Mouse (Mus musculus) embryonic stem cell, embryonic (primary cell): ENCODE measurements at regions not wholly inside any gene's neighbourhood (a gene's known extent, or its start where the extent isn't known, plus 50 kb on each side); places are given as distances from the start of the nearest gene placed in this dataset.

Experiments
- CTCF ChIA-PET, 4 experiments: fragments of 300-600 bp in 2 of 4; fragments of 350-600 bp in 2 of 4; sonication (Branson Sonifier 250); formaldehyde crosslinking; loops; one replicate each; lab custom pipeline; 2022; ENCODE audit warnings: inconsistent platforms in 2 of 4; lab: Charles Lee
- POLR2A ChIA-PET, 4 experiments: fragments of 300-600 bp in 2 of 4; fragments of 350-600 bp in 2 of 4; sonication (Branson Sonifier 250); formaldehyde crosslinking; loops; one replicate each; lab custom pipeline; 2022; ENCODE audit warnings: antibody characterized with exemption in 4 of 4, inconsistent platforms in 1 of 4; lab: Charles Lee

DNA sequence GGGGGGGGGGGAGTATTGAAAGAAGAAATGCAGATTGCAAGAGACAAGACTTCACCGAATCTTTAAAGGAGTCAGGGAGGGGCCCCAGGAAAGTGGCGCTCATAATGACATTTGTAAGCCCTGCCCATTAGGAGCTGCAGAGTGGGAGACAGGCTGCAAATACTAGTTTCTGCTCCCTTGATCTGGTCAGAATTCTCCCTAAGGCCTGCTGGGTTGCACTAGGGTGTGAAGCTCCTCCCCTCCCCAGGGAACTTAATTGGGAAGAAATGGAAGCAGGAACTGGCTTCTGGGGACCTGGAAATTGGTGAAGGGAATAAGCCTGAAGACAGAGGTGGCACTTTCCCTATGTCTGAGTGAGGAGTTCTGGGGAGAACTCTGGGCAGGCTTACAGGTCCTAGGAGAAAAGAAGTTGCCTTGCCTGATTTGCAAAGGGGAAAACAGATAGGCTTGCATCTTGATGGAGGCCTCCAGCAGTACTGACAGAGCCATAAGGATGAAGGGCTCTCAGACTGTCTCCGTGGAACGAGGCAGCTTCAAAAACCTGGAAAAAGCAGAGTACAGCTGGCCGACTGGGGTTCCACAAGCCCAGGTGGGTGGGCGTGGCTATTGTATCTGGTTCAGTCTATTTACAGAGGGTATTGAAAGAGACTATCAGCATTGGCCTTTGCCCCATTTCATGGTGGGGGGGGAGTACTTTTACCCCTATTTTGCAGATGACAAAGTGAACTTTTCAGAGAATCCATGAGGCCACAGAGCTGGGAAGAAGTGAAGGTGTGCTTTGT lies 125.7 kb downstream of the Plpp3 start:
- POLR2A ChIA-PET: interaction anchor here (0.6 to 12.7 kb wide), 56 partner anchors 6 to 739 kb away, joined by 3 to 257 read pairs (median 6); partner anchors contain the start of gene Plpp3 (in 3 of the 4)

DNA sequence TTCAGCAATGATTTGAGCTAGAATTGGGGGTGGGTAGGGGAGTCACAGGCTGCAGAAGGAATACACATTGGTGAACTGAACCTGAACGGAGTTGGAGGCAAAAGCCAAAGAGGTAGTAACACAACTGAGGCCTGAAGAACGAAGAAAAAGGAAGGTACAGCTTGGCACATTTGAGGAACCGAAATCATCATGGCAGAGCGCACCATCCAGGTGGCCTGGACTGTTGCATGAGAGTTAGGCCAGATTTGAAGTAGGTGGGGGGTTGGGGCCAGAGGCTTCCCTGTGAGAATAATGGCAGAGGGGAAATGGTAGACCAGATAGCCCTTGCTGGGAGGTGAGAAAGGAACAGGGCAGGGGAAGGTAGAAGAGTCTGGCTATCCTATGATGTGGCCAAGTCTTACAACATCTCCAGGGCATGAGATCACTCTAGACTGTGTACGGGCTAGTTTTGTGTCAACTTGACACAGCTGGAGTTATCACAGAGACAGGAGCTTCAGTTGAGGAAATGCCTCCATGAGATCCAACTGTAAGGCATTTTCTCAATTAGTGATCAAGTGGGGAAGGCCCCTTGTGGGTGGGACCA lies 128.4 kb downstream of the Plpp3 start:
- CTCF ChIA-PET: no interaction called here
- POLR2A ChIA-PET: interaction anchor here in 3 of 4 experiments (1.3 to 12.7 kb wide), 12 partner anchors 8 to 129 kb away, joined by 3 to 257 read pairs (median 8); partner anchors contain the start of gene Plpp3 (in 1 of the 3)

More for the DNA sequence above, 125.7 kb downstream of the Plpp3 start:
- CTCF ChIA-PET: interaction anchor here in 2 of 4 experiments (0.5 to 0.9 kb wide), 2 partner anchors 119 to 155 kb away, joined by 3 read pairs; no protein-coding TSS in a partner anchor

GRCm38 (mm10) chr4:105286299-105286698 lies 129.2 kb downstream of the Plpp3 start:
- ChIA-PET CTCF (interaction anchor here in 1 of 4 experiments (0.6 kb wide), 1 partner anchor 306 kb away, joined by 3 read pairs; no protein-coding TSS in a partner anchor), POLR2A (interaction anchor here in 3 of 4 experiments (1.3 to 7.1 kb wide), 3 partner anchors 8 to 129 kb away, joined by 3 to 257 read pairs (median 22); partner anchors contain the start of gene Plpp3 (in 1 of the 3))

GRCm38 (mm10) chr4:105286809-105287208 lies 129.7 kb downstream of the Plpp3 start:
- ChIA-PET CTCF (interaction anchor here in 1 of 4 experiments (0.6 kb wide), 1 partner anchor 306 kb away, joined by 3 read pairs; no protein-coding TSS in a partner anchor), POLR2A (interaction anchor here in 1 of 4 experiments (7.1 kb wide), 1 partner anchor 9 kb away, joined by 257 read pairs; no protein-coding TSS in a partner anchor)

DNA sequence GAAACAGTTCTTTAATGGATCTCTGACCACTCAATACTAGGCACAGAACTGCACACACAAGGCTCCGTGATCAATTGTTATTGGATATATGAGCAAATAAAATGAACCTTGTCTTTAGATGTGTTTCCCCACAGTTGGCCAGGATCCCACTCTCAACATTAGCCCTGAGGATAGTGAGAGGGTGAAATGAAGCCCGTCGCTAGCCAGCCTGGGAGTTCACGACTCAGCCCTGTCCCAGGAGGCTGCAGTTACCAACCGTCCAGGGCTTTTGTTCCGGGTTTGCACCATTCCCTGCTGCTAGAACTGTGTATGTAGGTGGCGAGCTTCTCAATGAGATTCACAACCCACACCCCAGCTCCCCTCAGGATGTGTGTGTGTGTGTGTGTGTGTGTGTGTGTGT lies 130.3 kb downstream of the Plpp3 start:
- CTCF ChIA-PET: interaction anchor here in 3 of 4 experiments (0.6 to 1.2 kb wide), 4 partner anchors 88 to 730 kb away, joined by 3 to 10 read pairs (median 4); partner anchors contain the start of gene Plpp3 (in 1 of the 3)
- POLR2A ChIA-PET: interaction anchor here in 3 of 4 experiments (0.6 to 7.1 kb wide), 11 partner anchors 8 to 131 kb away, joined by 3 to 257 read pairs (median 5); partner anchors contain the start of gene Plpp3 (in 1 of the 3)

DNA sequence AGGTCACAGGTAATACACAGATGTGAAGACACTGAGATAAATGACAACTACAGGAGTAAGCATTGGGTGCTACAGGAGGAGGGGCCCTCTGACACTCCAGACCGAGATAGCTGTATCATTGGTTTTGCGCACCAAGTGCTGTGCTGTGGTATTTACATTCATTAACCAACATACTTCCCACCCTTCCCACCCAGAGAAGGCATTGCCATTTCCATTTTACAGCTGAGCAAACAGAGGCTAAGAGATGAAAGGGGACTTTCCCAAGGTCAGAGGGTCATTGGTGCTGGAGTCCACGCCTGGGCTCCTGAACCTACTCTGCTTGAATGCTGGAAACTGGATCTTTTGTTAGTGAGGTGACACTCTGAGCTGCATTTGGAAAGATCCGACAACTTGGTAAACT lies 132.5 kb downstream of the Plpp3 start:
- CTCF ChIA-PET: interaction anchor here in 3 of 4 experiments (0.6 to 0.7 kb wide), 4 partner anchors 12 to 1046 kb away, joined by 3 to 15 read pairs (median 3); no protein-coding TSS in a partner anchor
- POLR2A ChIA-PET: interaction anchor here (0.6 to 7.1 kb wide), 68 partner anchors 8 to 474 kb away, joined by 3 to 257 read pairs (median 4); partner anchors contain the start of gene Plpp3 (in 2 of the 4)

- POLR2A ChIA-PET: interaction anchor here (0.6 to 7.1 kb wide), 38 partner anchors 8 to 178 kb away, joined by 3 to 257 read pairs (median 5); partner anchors contain the start of gene Plpp3 (in 3 of the 4)
- CTCF ChIA-PET: interaction anchor here in 2 of 4 experiments (0.6 to 0.7 kb wide), 5 partner anchors 98 to 1589 kb away, joined by 3 to 5 read pairs (median 3); partner anchors contain the start of gene Plpp3 (in 1 of the 2)
Measured at GRCm38 (mm10) chr4:105290847-105291475, 133.8 kb downstream of the Plpp3 start.

- ChIA-PET CTCF (interaction anchor here in 2 of 4 experiments (0.6 to 0.7 kb wide), 2 partner anchors 139 to 144 kb away, joined by 3 read pairs; no protein-coding TSS in a partner anchor), POLR2A (interaction anchor here (0.6 to 7.1 kb wide), 35 partner anchors 8 to 179 kb away, joined by 3 to 257 read pairs (median 5); partner anchors contain the start of gene Plpp3 (in 3 of the 4))
Measured at GRCm38 (mm10) chr4:105291503-105291902, 134.4 kb downstream of the Plpp3 start.

DNA sequence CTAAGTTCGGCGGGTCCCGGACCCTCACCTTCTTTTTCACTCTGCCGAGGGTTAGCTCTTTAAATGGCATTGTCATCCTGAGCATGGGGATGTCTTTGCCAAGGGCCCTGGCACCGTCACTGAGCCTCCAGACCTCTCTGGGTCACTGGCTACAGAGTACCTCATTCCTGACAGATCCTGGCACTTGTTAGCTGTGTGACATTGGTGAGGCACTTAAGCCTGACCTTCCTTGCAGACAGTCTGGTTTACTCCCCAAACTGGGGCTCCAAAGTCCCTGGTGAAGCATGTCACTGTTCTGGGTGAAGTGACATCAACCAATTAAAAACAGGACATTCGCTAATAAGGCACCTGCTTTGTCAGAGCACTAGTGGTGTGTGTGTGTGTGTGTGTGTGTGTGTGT lies 142.2 kb downstream of the Plpp3 start:
- POLR2A ChIA-PET: interaction anchor here in 3 of 4 experiments (0.6 to 4.5 kb wide), 41 partner anchors 9 to 160 kb away, joined by 3 to 60 read pairs (median 4); partner anchors contain the start of gene Plpp3 (in 2 of the 3)
- CTCF ChIA-PET: interaction anchor here in 2 of 4 experiments (0.9 to 1.1 kb wide), 2 partner anchors 142 to 147 kb away, joined by 3 to 4 read pairs; partner anchors contain the start of gene Plpp3 (in 1 of the 2)

- POLR2A ChIA-PET: interaction anchor here (0.6 to 4.5 kb wide), 26 partner anchors 12 to 204 kb away, joined by 3 to 60 read pairs (median 4); partner anchors contain the start of gene Plpp3 (in 2 of the 4)
Measured at GRCm38 (mm10) chr4:105301547-105301946, 144.4 kb downstream of the Plpp3 start.

GRCm38 (mm10) chr4:105304166-105304565 lies 147.0 kb downstream of the Plpp3 start:
- CTCF ChIA-PET: no interaction called here

More at GRCm38 (mm10) chr4:105301547-105301946, 144.4 kb downstream of the Plpp3 start:
- CTCF ChIA-PET: interaction anchor here in 3 of 4 experiments (0.8 to 1.7 kb wide), 8 partner anchors 12 to 149 kb away, joined by 3 to 9 read pairs (median 4); partner anchors contain the start of gene Plpp3 (in 1 of the 3)

DNA sequence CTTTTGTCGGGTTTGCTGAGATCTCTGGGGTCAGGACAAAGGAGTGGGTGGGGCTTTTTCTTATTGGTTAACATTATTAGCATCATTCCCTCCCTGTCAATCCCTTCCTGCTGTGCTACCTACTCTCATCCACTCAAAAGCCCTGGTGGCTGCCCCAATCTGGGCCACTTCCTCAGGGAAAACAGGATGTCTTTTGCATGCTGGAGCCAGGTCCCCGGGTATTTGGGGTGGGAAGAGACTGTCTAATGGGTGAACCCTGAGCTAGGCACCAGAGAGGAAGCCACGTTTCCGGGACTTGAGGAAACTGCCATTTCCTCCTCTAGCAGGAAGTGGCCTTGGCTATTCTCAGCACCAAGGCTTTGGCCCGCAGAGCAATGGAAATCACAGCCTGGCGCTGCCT lies 148.8 kb downstream of the Plpp3 start:
- ChIA-PET POLR2A (interaction anchor here in 1 of 4 experiments (1.3 to 1.5 kb wide), 2 partner anchors 14 to 25 kb away, joined by 3 read pairs; no protein-coding TSS in a partner anchor), CTCF (no interaction called here)

More at GRCm38 (mm10) chr4:105304166-105304565, 147.0 kb downstream of the Plpp3 start:
- POLR2A ChIA-PET: no interaction called here

DNA sequence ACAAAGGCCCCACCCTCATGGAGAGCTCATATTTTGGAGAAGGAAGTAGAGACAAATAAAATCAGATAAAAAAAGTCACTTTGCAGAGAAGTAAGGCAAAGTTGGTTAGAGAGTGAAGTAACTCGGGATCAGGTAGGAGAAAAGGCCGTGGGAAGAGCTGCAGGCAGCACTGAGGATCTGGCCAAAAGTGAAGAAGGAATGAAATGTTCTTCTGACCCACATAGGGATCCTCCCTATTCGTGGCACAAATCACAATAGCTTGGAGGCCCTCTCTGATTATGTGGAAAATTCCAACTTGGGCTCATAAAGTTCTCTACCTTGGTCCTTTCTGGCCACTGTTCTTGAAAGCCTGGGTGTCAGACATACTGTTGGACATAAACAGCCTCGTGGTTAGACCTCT lies 150.2 kb downstream of the Plpp3 start:
- CTCF ChIA-PET: no interaction called here
- POLR2A ChIA-PET: interaction anchor here in 1 of 4 experiments (0.7 to 1.3 kb wide), 5 partner anchors 17 to 151 kb away, joined by 3 to 5 read pairs (median 3); no protein-coding TSS in a partner anchor

- ChIA-PET CTCF (no interaction called here), POLR2A (interaction anchor here in 2 of 4 experiments (1.1 to 1.3 kb wide), 5 partner anchors 18 to 152 kb away, joined by 3 to 5 read pairs (median 3); no protein-coding TSS in a partner anchor)
Measured at GRCm38 (mm10) chr4:105307905-105308304, 150.8 kb downstream of the Plpp3 start.

GRCm38 (mm10) chr4:105308971-105309488 lies 151.9 kb downstream of the Plpp3 start:
- CTCF ChIA-PET: interaction anchor here in 1 of 4 experiments (0.6 kb wide), 1 partner anchor 131 kb away, joined by 4 read pairs; no protein-coding TSS in a partner anchor
- POLR2A ChIA-PET: interaction anchor here in 2 of 4 experiments (0.6 to 1.2 kb wide), 2 partner anchors 18 to 33 kb away, joined by 3 to 6 read pairs; no protein-coding TSS in a partner anchor

- POLR2A ChIA-PET: interaction anchor here in 1 of 4 experiments (0.7 kb wide), 1 partner anchor 157 kb away, joined by 5 read pairs; no protein-coding TSS in a partner anchor
- CTCF ChIA-PET: interaction anchor here in 1 of 4 experiments (0.7 kb wide), 2 partner anchors 9 to 629 kb away, joined by 3 to 5 read pairs; no protein-coding TSS in a partner anchor
Measured at GRCm38 (mm10) chr4:105312643-105313042, 155.5 kb downstream of the Plpp3 start.
